Mouse (Mus musculus): Measurements from ENCODE around the gene Clrn3.

The Clrn3 gene

GRCm38 (mm10) chr7:135487423-135487822 is 41.0 kb downstream of the Clrn3 start:
- DNase-seq (ENCODE audit: low spot score) = peak; percentile 91

GRCm38 (mm10) chr7:135486645-135487382 is 41.6 kb downstream of the Clrn3 start:
- no peak for DNase-seq (ENCODE audit: low spot score)

GRCm38 (mm10) chr7:135485796-135486410 is 42.6 kb downstream of the Clrn3 start:
- DNase-seq (ENCODE audit: low spot score) = peak; percentile 66

- DNase-seq (ENCODE audit: low spot score) = no peak
Measured at GRCm38 (mm10) chr7:135485116-135485795, 43.2 kb downstream of the Clrn3 start.

GRCm38 (mm10) chr7:135484341-135484740 is 44.1 kb downstream of the Clrn3 start:
- DNase-seq (ENCODE audit: low spot score) = no peak

- DNase-seq (ENCODE audit: low spot score) = no peak
Measured at GRCm38 (mm10) chr7:135483751-135484150, 44.7 kb downstream of the Clrn3 start.

- DNase-seq (ENCODE audit: low spot score) = no peak
Measured at GRCm38 (mm10) chr7:135481150-135481549, 47.3 kb downstream of the Clrn3 start.

GRCm38 (mm10) chr7:135479912-135480311 is 48.5 kb downstream of the Clrn3 start:
- DNase-seq (ENCODE audit: low spot score) = no peak

GRCm38 (mm10) chr7:135479322-135479880 is 49.1 kb downstream of the Clrn3 start:
- peak; percentile 31 for DNase-seq (ENCODE audit: low spot score)

- peak; percentile 14 for DNase-seq (ENCODE audit: low spot score)
Measured at GRCm38 (mm10) chr7:135477256-135477655, 51.2 kb downstream of the Clrn3 start.

- DNase-seq (ENCODE audit: low spot score) = no peak
Measured at GRCm38 (mm10) chr7:135475981-135476380, 52.5 kb downstream of the Clrn3 start.

- DNase-seq (ENCODE audit: low spot score) = no peak
Measured at GRCm38 (mm10) chr7:135470319-135470718, 58.1 kb downstream of the Clrn3 start.

- peak; percentile 41 for DNase-seq (ENCODE audit: low spot score)
Measured at GRCm38 (mm10) chr7:135468631-135469030, 59.8 kb downstream of the Clrn3 start.

- DNase-seq (ENCODE audit: low spot score) = peak; percentile 27
Measured at GRCm38 (mm10) chr7:135465293-135465692, 63.2 kb downstream of the Clrn3 start.

- peak; percentile 84 for DNase-seq (ENCODE audit: low spot score)
Measured at GRCm38 (mm10) chr7:135464689-135465259, 63.7 kb downstream of the Clrn3 start.

All from embryo, embryonic 10.5 days (tissue).